Mouse (Mus musculus) cerebellum, adult 2 months (tissue): ENCODE measurements around the gene Rab12.

Experiments
- CTCF ChIP-seq: fragments of 200-500 bp; IDR thresholded peaks from 2 replicates; pipeline ENCODE4 v1.5.1; 2011; ENCODE audit warnings: low read depth, mild to moderate bottlenecking, control low read depth, low read length, moderate library complexity, borderline replicate concordance; ENCODE audit not compliant: insufficient read depth
- POLR2A ChIP-seq: fragments of 200-500 bp; IDR thresholded peaks from 2 replicates; pipeline ENCODE4 v1.6.1; 2011; ENCODE audit warnings: low read length, control low read depth, borderline replicate concordance; ENCODE audit not compliant: insufficient read depth

DNA sequence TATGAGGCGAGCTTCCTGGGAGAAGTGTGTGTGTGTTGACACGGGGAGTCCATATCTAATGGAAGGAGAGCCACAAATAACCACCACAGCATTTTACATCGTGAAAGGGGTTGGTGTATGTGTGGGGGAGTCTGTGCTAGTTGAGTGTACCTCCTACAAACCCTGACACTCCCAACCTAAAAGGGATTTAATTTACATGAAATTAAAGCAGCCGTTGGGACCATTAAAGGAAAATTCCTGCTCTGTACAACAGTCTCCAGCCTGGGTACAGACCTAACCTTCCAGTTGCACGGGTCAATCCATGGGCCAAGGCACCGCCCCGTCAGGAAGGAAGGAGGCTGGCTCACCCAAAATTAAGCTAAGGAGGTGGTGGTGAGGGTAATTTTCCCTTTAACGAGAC lies 49.5 kb downstream of the Rab12 start:
- no peak for TF ChIP-seq POLR2A
- TF ChIP-seq CTCF: no peak
